Mouse (Mus musculus): ENCODE measurements around the gene Rimbp2. TPM values are rescaled to one million over a fixed set of nuclear protein-coding genes. Genes with fewer than 3 reads are reported as not detected.

The Rimbp2 gene
- total and polyA plus RNA-seq, 3 experiments = not detected

- Histone ChIP-seq H3K9me3 (replicated peaks; ENCODE audit: insufficient read depth, low read length) (no peaks in the 10 kb centered on the region; the same call in 1 of the 2 replicates), H3K27me3 (ENCODE audit: control insufficient read depth in 1 of 2, insufficient read depth in 2 of 2, low read length in 2 of 2) (no peaks in the 10 kb centered on the region), H3K4me1 (ENCODE audit: control insufficient read depth in 1 of 2, insufficient read depth in 2 of 2, low read length in 2 of 2) (no peaks in the 10 kb centered on the region), H3K79me2 (ENCODE audit: control insufficient read depth, insufficient read depth, low read length, poor library complexity) (no peaks in the 10 kb centered on the region), H3K36me3 (ENCODE audit: control insufficient read depth in 1 of 2, insufficient read depth in 2 of 2, low read length in 2 of 2) (no peaks in the 10 kb centered on the region), H3K27ac (ENCODE audit: control insufficient read depth, low read depth, low read length) (no peak overlapping the region), H3K4me3 (ENCODE audit: control insufficient read depth in 1 of 2, insufficient read depth in 1 of 2, low read depth in 2 of 2, low read length in 2 of 2) (no peak overlapping the region), H3K9ac (ENCODE audit: control insufficient read depth, low read depth, low read length, poor library complexity, severe bottlenecking) (no peak overlapping the region)
- TF ChIP-seq CTCF (IDR thresholded peaks at IDR 0.05 in 2 of 3, conservative IDR thresholded peaks at IDR 0.05 in 1 of 3; ENCODE audit: control insufficient read depth in 1 of 3, insufficient read depth in 1 of 3, low read depth in 2 of 3, low read length in 3 of 3, poor library complexity in 1 of 3, severe bottlenecking in 1 of 3) = peak; percentile 16 to 38 (median 28); a peak in 5 of 6 replicates
- TF ChIP-seq ZKSCAN1 (IDR thresholded peaks at IDR 0.05; ENCODE audit: low read depth, low read length) = no peak
- no peak for TF ChIP-seq ZMIZ1 (IDR thresholded peaks at IDR 0.05; ENCODE audit: low read depth, low read length)
- peak; percentile 3 for TF ChIP-seq RAD21 (IDR thresholded peaks at IDR 0.05; ENCODE audit: low read depth, low read length)
- no peak for TF ChIP-seq TCF12 (IDR thresholded peaks at IDR 0.05; ENCODE audit: low read depth, low read length)
- peak; percentile 13 for DNase-seq (ENCODE audit: low read depth, low spot score)
Measured at GRCm38 (mm10) chr5:128776386-128776785, 176.9 kb downstream of the Rimbp2 start.

- Histone ChIP-seq H3K36me3 (ENCODE audit: control insufficient read depth in 1 of 2, insufficient read depth in 2 of 2, low read length in 2 of 2) (no peaks in the 10 kb centered on the region), H3K9ac (ENCODE audit: control insufficient read depth, low read depth, low read length, poor library complexity, severe bottlenecking) (no peak overlapping the region), H3K9me3 (replicated peaks; ENCODE audit: insufficient read depth, low read length) (no peaks in the 10 kb centered on the region; the same call in 1 of the 2 replicates), H3K4me3 (ENCODE audit: control insufficient read depth in 1 of 2, insufficient read depth in 1 of 2, low read depth in 2 of 2, low read length in 2 of 2) (no peak overlapping the region), H3K79me2 (ENCODE audit: control insufficient read depth, insufficient read depth, low read length, poor library complexity) (no peaks in the 10 kb centered on the region), H3K27me3 (ENCODE audit: control insufficient read depth in 1 of 2, insufficient read depth in 2 of 2, low read length in 2 of 2) (no peaks in the 10 kb centered on the region), H3K4me1 (ENCODE audit: control insufficient read depth in 1 of 2, insufficient read depth in 2 of 2, low read length in 2 of 2) (no peaks in the 10 kb centered on the region), H3K27ac (ENCODE audit: control insufficient read depth, low read depth, low read length) (no peak overlapping the region)
- TF ChIP-seq MAX (IDR thresholded peaks at IDR 0.05; ENCODE audit: low read length) (no peak), MAZ (IDR thresholded peaks at IDR 0.05; ENCODE audit: low read depth, low read length) (no peak), BHLHE40 (IDR thresholded peaks at IDR 0.05; ENCODE audit: borderline replicate concordance, low read depth, low read length) (no peak), MEF2A (IDR thresholded peaks at IDR 0.05; ENCODE audit: extremely low read depth, insufficient replicate concordance, low read depth, low read length, poor library complexity, severe bottlenecking) (no peak), ELF1 (IDR thresholded peaks at IDR 0.05; ENCODE audit: low read depth, low read length) (no peak)
- DNase-seq (ENCODE audit: low read depth, low spot score) = no peak
Measured at GRCm38 (mm10) chr5:128769026-128769631, 184.2 kb downstream of the Rimbp2 start.

DNA sequence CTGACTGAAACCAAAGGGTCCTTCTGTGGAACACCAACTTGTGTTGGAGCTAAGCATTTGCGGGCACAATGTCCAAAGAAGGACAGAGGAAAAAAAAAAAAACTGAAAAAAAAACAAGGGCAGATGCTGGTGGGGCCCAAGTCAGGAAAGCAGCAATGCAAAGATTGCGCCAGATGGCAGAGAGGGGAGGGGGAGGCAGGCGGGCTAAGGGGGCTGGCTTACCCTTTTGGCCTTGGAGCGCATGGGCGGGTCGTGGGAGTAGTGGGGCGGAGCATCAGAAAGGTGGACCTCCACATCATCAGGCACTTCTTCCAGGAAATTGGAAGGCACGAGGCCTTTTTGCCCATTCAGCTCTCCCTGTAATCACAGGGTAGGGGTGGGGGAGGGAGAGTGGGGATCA is 192.2 kb downstream of the Rimbp2 start:
- H3K79me2 ChIP-seq (ENCODE audit: control insufficient read depth, insufficient read depth, low read length, poor library complexity) = no peaks in the 10 kb centered on the region
- H3K9me3 ChIP-seq (replicated peaks; ENCODE audit: insufficient read depth, low read length) = no peaks in the 10 kb centered on the region
- TF ChIP-seq USF2 (IDR thresholded peaks at IDR 0.05; ENCODE audit: borderline replicate concordance in 1 of 2, insufficient read depth in 1 of 2, low read depth in 1 of 2, low read length in 2 of 2) (no peak), NRF1 (IDR thresholded peaks at IDR 0.05; ENCODE audit: insufficient read depth, low read depth, low read length, poor library complexity, severe bottlenecking) (no peak), BHLHE40 (IDR thresholded peaks at IDR 0.05; ENCODE audit: borderline replicate concordance, low read depth, low read length) (no peak), TCF12 (IDR thresholded peaks at IDR 0.05; ENCODE audit: low read depth, low read length) (no peak), MYB (IDR thresholded peaks at IDR 0.05; ENCODE audit: low read depth, low read length) (no peak), E2F4 (IDR thresholded peaks at IDR 0.05; ENCODE audit: borderline replicate concordance, low read depth, low read length) (no peak), GATA1 (IDR thresholded peaks at IDR 0.05; ENCODE audit: low read depth, low read length) (no peak), POLR2A (IDR thresholded peaks at IDR 0.05; ENCODE audit: control insufficient read depth in 1 of 2, insufficient read depth in 1 of 2, low read depth in 1 of 2, low read length in 2 of 2, poor library complexity in 1 of 2) (no peak), USF1 (IDR thresholded peaks at IDR 0.05; ENCODE audit: low read depth, low read length) (no peak), MEF2A (IDR thresholded peaks at IDR 0.05; ENCODE audit: extremely low read depth, insufficient replicate concordance, low read depth, low read length, poor library complexity, severe bottlenecking) (no peak), JUND (IDR thresholded peaks at IDR 0.05; ENCODE audit: low read depth, low read length) (no peak), EP300 (IDR thresholded peaks at IDR 0.05; ENCODE audit: low read depth in 1 of 2, low read length in 2 of 2) (no peak), SMC3 (IDR thresholded peaks at IDR 0.05; ENCODE audit: low read depth, low read length) (no peak), CHD2 (IDR thresholded peaks at IDR 0.05; ENCODE audit: low read length) (no peak), RAD21 (IDR thresholded peaks at IDR 0.05; ENCODE audit: low read depth, low read length) (no peak), SIN3A (IDR thresholded peaks at IDR 0.05; ENCODE audit: low read length) (no peak), MAFK (IDR thresholded peaks at IDR 0.05; ENCODE audit: borderline replicate concordance, low read depth, low read length) (no peak), KAT2A (conservative IDR thresholded peaks at IDR 0.05; ENCODE audit: low read depth, low read length) (no peak), MAZ (IDR thresholded peaks at IDR 0.05; ENCODE audit: low read depth, low read length) (no peak)
- H3K9ac ChIP-seq (ENCODE audit: control insufficient read depth, low read depth, low read length, poor library complexity, severe bottlenecking) = no peak overlapping the region
- H3K27me3 ChIP-seq (ENCODE audit: control insufficient read depth in 1 of 2, insufficient read depth in 2 of 2, low read length in 2 of 2) = no peaks in the 10 kb centered on the region
- no peaks in the 10 kb centered on the region for H3K4me1 ChIP-seq (ENCODE audit: control insufficient read depth in 1 of 2, insufficient read depth in 2 of 2, low read length in 2 of 2)
- no peak overlapping the region for H3K27ac ChIP-seq (ENCODE audit: control insufficient read depth, low read depth, low read length)
- no peak overlapping the region for H3K4me3 ChIP-seq (ENCODE audit: control insufficient read depth in 1 of 2, insufficient read depth in 1 of 2, low read depth in 2 of 2, low read length in 2 of 2)
- no peak for DNase-seq (ENCODE audit: low read depth, low spot score)
- H3K36me3 ChIP-seq (ENCODE audit: control insufficient read depth in 1 of 2, insufficient read depth in 2 of 2, low read length in 2 of 2) = no peaks in the 10 kb centered on the region

All from MEL (cell line).